Mouse (Mus musculus) liver, embryonic 14.5 days (tissue): ENCODE data around the gene Ccdc12. TPM values are rescaled to one million over a fixed set of nuclear protein-coding genes. Genes with fewer than 3 reads are reported as not detected.

ENCODE experiments used
- ATAC-seq: fragments of 200-750 bp; cut with Nextera tagmentation; 2 replicates; pipeline ENCODE4 v1.8.0; 2017; ENCODE audit warnings: moderate number of reproducible peaks, mild to moderate bottlenecking, moderate library complexity; ENCODE audit not compliant: insufficient read depth
- DNase-seq, 3 experiments: peaks; one replicate each; pipeline ENCODE4 v3.0.0-alpha.2; 2012 to 2013; ENCODE audit warnings: low read depth in 3 of 3, low spot score in 3 of 3
- H3K27ac ChIP-seq: fragments of 300-500 bp; sonication (generic); 2 replicates; pipeline ENCODE4 v1.5.1; 2014; ENCODE audit warnings: moderate library complexity, mild to moderate bottlenecking, control low read depth, inconsistent platforms
- H3K27me3 ChIP-seq: fragments of 300-500 bp; sonication (generic); 2 replicates; pipeline ENCODE4 v1.6.1; 2014; ENCODE audit warnings: mild to moderate bottlenecking, low read length, moderate library complexity; ENCODE audit not compliant: control insufficient read depth, insufficient read depth
- H3K36me3 ChIP-seq: fragments of 300-500 bp; sonication (generic); replicated peaks from 2 replicates; pipeline ENCODE4 v1.6.1; 2014; ENCODE audit warnings: low read depth; ENCODE audit not compliant: control insufficient read depth, insufficient read depth
- H3K4me1 ChIP-seq, 2 experiments: fragments of 200-500 bp in 1 of 2; fragments of 300-500 bp in 1 of 2; sonication (generic) in 1 of 2; replicated peaks; 2 replicates each; pipeline ENCODE4 v1.6.1; 2012 to 2014; ENCODE audit warnings: antibody characterized with exemption in 1 of 2, inconsistent platforms in 1 of 2, low read length in 1 of 2; ENCODE audit not compliant: control insufficient read depth in 2 of 2, insufficient read depth in 2 of 2
- H3K4me2 ChIP-seq: fragments of 300-500 bp; sonication (generic); 2 replicates; pipeline ENCODE4 v1.6.1; 2014; ENCODE audit warnings: low read depth, mild to moderate bottlenecking, control low read depth, moderate library complexity
- H3K4me3 ChIP-seq, 2 experiments: fragments of 200-500 bp in 1 of 2; fragments of 300-500 bp in 1 of 2; sonication (generic) in 1 of 2; 2 replicates each; pipeline ENCODE4 v1.5.1; 2012 to 2014; ENCODE audit warnings: low read depth in 2 of 2, low read length in 2 of 2, mild to moderate bottlenecking in 2 of 2, control low read depth in 1 of 2, inconsistent platforms in 1 of 2, moderate library complexity in 1 of 2; ENCODE audit not compliant: insufficient read depth in 1 of 2
- H3K9ac ChIP-seq: fragments of 300-500 bp; sonication (generic); replicated peaks from 2 replicates; pipeline ENCODE4 v1.6.1; 2014; ENCODE audit warnings: mild to moderate bottlenecking, control low read depth, moderate library complexity
- H3K9me3 ChIP-seq: fragments of 300-500 bp; sonication (generic); 2 replicates; pipeline ENCODE4 v1.6.1; 2016; ENCODE audit warnings: low read length, mixed read lengths; ENCODE audit not compliant: control insufficient read depth
- CTCF ChIP-seq: IDR thresholded peaks from 2 replicates; pipeline ENCODE4 v1.5.1; 2016; ENCODE audit warnings: antibody characterized with exemption, low read depth, control low read depth
- EP300 ChIP-seq: IDR thresholded peaks from 2 replicates; pipeline ENCODE4 v1.6.1; 2016; ENCODE audit warnings: antibody characterized with exemption, low read depth
- WGBS: fragments of 180-500 bp; shearing (Covaris S2); extraction: QIAGEN DNeasy Blood & Tissue Kit; methylation state at CpG from one replicate; pipeline ENCODE4 v1.1.7; 2014; ENCODE audit not compliant: insufficient replicate concordance; 5-methylcytosine and 5-hydroxymethylcytosine counted together
- polyA plus RNA-seq, 2 experiments: library from polyadenylated mRNA; depleted of rRNA in 1 of 2; stranded (reverse) in 1 of 2; unstranded in 1 of 2; fragments of >200 nt; fragmentation: Nextera tagmentation in 1 of 2; extraction: Ambion mirVana in 1 of 2; gene quantifications; 2 replicates each; pipeline versions ENCODE4 v1.2.1 to v1.2.3; 2012 to 2014

The Ccdc12 gene
- polyA plus RNA-seq, 2 experiments = 64.5 to 66.0 TPM

DNA sequence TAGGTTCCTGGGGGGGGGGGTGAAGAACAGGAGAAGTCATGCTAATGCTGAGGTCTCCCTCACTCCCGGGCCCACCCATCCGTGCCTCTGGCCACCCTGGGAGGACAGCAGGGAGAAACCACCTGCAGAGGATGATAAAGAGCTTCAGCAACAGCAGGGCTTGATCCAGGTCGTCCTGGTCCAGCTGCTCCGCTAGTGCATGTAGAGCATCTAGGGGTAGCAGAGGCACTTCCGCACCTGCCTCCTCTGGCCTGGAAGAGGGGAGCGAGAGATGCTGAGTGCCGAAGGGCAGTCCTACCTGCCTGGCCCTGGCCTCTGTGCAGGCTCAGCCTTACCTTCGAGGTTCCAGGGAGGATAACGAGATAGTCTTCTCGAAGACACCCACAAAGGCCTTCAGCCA, 12.0 kb upstream of the Ccdc12 start:
- peaks cover 0 to 7% of the 10 kb centered on the region in 2 experiments; a peak in 2 of 4 replicates for H3K4me1 ChIP-seq
- no peaks in the 10 kb centered on the region for H3K27me3 ChIP-seq
- WGBS = 69% methylated on average over 10 of the region's 10 CpGs
- no peak for ATAC-seq
- H3K36me3 ChIP-seq = no peaks in the 10 kb centered on the region
- TF ChIP-seq CTCF = no peak
- no peak for TF ChIP-seq EP300
- H3K4me3 ChIP-seq = no peak overlapping the region
- H3K4me2 ChIP-seq = no peak overlapping the region
- no peak for DNase-seq
- H3K9ac ChIP-seq = no peak overlapping the region
- H3K9me3 ChIP-seq = no peaks in the 10 kb centered on the region
- H3K27ac ChIP-seq = no peak overlapping the region

DNA sequence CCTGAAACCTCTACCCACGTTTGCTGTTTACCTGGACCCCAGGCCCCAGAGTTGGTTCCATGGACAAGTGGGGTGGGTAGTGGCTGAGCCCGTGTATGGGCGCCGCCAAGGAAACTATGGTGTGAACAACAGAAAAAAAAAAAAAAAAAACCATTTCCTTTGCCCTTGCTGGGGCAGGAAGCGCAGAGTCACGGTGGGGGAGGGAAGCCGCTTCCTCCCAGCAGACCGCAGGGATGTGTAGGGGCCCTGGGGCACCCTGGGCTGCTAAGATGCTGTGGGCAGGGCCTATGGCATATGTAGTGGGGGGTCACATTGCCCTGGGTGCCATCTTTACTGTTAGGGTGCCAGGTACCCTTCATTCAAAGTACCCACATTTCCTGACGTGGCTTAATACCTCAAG, 11.1 kb upstream of the Ccdc12 start:
- Histone ChIP-seq H3K4me1 (peaks cover 0 to 7% of the 10 kb centered on the region in 2 experiments; a peak in 2 of 4 replicates), H3K36me3 (no peaks in the 10 kb centered on the region), H3K27ac (no peak overlapping the region), H3K4me3 (0 out of 4 replicates have a peak overlapping the region, but pooled peaks of 1 of the 2 experiments have one; percentile 6), H3K9me3 (no peaks in the 10 kb centered on the region), H3K9ac (no peak overlapping the region), H3K27me3 (no peaks in the 10 kb centered on the region), H3K4me2 (no peak overlapping the region; the same call in 1 of the 2 replicates)
- TF ChIP-seq CTCF = no peak
- TF ChIP-seq EP300 = no peak
- no peak for DNase-seq
- ATAC-seq = 0 out of 2 replicates have a peak, but pooled peaks have one; percentile 42
- WGBS = 16% methylated on average over 9 of the region's 9 CpGs

DNA sequence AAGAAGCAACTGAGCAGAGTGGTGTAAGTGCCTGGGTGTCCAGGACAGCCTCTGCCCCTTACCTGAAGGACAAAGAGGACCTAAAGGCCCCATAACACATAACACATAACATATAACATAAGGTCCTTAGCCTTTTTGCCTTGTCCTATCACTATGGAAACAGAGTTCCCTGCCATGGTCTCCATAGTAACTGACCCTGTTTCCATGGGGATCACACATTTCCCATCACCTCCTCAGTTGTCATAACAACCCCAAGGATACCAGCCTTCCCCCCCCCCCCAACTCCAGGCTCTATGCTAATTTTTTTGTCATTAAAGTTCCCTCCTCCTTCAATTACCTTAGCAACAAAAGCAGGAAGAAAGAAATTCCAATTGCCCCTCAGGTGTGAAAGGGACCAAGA, 6.5 kb upstream of the Ccdc12 start:
- Histone ChIP-seq H3K4me1 (peaks cover 8 to 24% of the 10 kb centered on the region in 2 experiments), H3K9ac (no peak overlapping the region), H3K4me3 (no peak overlapping the region), H3K36me3 (no peaks in the 10 kb centered on the region), H3K4me2 (no peak overlapping the region), H3K27me3 (peaks cover 19% of the 10 kb centered on the region), H3K27ac (no peak overlapping the region), H3K9me3 (no peaks in the 10 kb centered on the region)
- TF ChIP-seq EP300 (no peak), CTCF (no peak)
- ATAC-seq (no peak), DNase-seq (no peak)

DNA sequence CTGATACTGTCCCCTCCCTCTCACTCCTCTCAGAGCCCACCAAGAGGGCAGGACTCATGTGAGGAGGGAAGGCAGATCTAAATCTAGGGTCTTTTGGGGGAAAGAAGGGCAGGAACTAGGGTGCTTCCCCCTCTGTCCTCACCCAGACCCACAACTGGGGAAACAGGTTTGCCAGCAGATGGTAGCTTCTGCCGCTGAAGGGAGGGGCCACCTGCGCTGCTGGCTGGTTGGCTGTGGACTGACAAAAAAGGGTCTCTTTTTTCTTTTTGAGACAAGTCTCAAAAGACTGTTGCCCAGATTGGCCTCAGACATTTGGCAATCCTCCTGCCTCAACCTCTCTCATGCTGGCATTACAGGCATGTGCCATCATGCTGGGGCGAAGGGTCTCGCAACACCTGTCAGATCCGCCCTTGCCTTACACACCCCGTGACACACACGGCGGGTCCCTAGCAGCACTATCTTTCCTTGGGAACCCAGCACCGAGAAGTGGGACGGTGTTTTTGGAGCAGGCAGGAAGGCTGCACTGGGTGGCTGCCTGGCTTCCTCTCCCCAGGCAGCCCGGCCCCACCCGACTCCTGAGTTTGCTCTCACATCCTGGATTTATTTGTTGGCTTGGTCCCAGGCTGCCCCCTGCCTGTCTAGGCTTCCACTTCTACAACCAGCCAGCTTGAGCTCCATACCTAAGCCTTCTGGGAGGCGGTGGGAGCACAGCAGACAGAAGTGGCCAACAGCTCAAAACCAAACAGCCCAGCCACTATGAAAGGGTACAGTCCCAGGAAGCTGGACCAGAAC, 4.2 kb upstream of the Ccdc12 start:
- Histone ChIP-seq H3K4me2 (peak overlapping the region; percentile 90), H3K4me3 (peak overlapping the region; percentile 2 to 62; a peak in 2 of 4 replicates), H3K27me3 (peaks cover 19% of the 10 kb centered on the region), H3K36me3 (no peaks in the 10 kb centered on the region), H3K9ac (no peak overlapping the region), H3K4me1 (peaks cover 21 to 28% of the 10 kb centered on the region in 2 experiments), H3K9me3 (no peaks in the 10 kb centered on the region), H3K27ac (no peak overlapping the region)
- DNase-seq (no peak), ATAC-seq (no peak)
- WGBS = 16% methylated on average over 13 of the region's 13 CpGs
- TF ChIP-seq CTCF (peak; percentile 51; the same call in 1 of the 2 replicates), EP300 (no peak)

DNA sequence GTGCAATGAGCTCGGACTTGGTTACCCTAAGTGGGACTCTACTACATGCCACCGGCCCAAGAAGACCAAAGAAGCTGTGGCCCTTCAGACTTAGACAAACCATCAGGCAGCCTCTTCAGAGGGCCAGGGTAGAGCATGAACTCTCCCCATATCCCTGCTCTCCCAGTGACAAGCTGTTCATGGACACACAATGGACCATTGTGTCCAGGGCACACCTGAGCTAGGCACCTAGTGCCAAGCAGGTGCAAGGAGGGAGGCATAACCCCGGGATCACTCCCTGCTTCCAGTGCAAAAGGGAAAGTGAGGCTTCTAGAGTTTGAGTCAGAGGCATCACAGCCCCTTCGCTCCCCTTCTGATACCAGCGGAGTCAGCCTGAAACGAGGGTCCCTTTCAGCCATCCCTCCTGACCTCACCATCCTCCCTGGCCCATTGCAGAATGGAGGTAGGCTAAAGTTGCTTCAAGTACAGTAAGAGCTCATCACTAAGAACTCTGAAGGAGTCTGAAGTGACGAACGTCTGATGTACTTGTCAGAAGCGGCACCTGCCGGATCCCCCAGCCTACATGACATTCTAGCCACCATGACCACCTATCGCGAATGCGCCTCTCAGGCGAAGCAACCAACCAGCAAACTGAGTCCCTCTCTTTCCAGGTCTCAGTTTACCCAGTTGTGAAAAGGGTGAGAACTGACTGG, 3.2 kb upstream of the Ccdc12 start:
- WGBS = 8% methylated on average over 14 of the region's 14 CpGs
- H3K9me3 ChIP-seq = no peaks in the 10 kb centered on the region
- H3K27me3 ChIP-seq = peaks cover 19% of the 10 kb centered on the region
- peak overlapping the region; percentile 69 for H3K9ac ChIP-seq
- ATAC-seq (no peak), DNase-seq (no peak)
- no peak for TF ChIP-seq CTCF
- peaks cover 25 to 34% of the 10 kb centered on the region in 2 experiments for H3K4me1 ChIP-seq
- H3K4me2 ChIP-seq = peak overlapping the region; percentile 90
- H3K27ac ChIP-seq = no peak overlapping the region
- no peaks in the 10 kb centered on the region for H3K36me3 ChIP-seq
- H3K4me3 ChIP-seq = peak overlapping the region; percentile 62 to 82
